Mouse (Mus musculus): ENCODE data around the gene Fndc5.

- no peak for TF ChIP-seq POLR2A (IDR thresholded peaks at IDR 0.05; ENCODE audit: extremely low read depth, insufficient read depth, low read length)
- TF ChIP-seq CTCF (IDR thresholded peaks at IDR 0.05; ENCODE audit: low read depth, low read length): no peak
Observed at GRCm38 (mm10) chr4:129144401-129145367, 7.9 kb downstream of the Fndc5 start.

Data from liver, adult 2 months (tissue).